Mouse (Mus musculus): Measurements from ENCODE around the gene Pik3r6. TPM values are rescaled to one million over a fixed set of nuclear protein-coding genes. Genes with fewer than 3 reads are reported as not detected.

Pik3r6 gene
- total RNA-seq, 4 experiments from 2014 or later: 1.5 to 6.2 (median 2.5) TPM

DNA sequence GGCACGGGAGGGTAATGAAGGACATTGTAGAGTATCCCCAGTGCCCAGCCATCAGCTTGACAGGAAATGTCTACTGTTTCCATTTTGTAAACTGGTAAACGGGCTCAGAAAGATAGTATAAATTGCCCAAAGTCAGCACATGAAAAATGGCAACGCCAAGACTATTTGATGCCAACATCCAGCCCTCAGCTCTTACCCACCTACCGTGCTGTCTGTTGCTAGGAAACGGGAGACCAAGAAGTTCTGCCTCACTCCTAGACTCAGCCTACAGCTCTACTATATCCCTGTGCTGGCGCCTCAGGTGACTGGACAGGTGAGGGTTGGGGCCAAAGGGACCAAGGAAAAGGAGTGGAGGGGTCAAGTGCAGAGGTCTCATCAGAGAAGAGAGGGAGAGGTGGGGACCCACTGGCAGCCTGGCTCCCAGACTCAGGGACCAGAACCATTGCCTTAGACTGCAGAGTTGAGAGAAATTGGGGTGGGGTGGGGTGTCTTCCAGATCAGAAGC, 31.2 kb downstream of the Pik3r6 start:
- DNase-seq (ENCODE audit: low spot score in 2 of 2): no peak

DNA sequence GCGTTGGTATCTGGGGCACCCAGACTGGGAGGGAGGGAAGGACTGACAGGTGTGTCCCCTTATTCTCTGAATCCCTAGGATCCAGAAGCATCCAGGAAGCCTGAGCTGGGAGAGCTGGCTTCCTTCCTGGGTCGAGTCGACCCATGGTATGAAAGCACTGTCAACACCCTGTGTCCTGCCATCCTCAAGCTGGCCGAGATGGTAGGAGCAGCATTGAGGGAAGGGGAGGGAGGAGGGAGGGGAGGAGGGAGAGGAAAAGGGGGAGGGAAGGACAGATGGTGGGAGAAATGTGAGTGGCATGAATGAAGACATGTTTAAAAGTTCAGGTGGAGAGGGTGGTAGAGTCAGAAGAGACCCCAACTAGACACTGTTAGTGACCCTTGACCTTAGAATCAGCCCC, 33.2 kb downstream of the Pik3r6 start:
- no peak for DNase-seq (ENCODE audit: low spot score in 2 of 2)

DNA sequence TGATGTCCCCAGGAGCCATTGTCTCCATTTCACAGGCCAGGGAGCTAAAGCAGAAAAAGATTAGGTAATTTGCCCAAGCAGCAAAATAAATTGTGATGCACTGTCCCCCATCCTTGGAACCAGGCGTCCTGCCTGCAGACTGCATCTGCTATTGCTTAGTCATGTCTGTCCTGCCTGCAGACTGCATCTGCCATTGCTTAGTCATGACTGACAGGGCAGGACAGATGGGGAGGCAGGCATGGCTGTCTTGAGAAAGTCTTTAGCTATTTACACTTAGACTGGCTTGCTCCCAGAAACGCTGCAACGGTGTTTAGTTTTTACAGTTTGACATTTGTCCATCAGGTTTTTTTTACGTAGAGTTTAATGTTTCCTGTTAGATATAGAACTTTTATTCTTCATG, 33.6 kb downstream of the Pik3r6 start:
- peak; percentile 62 to 64 for DNase-seq (ENCODE audit: low spot score in 2 of 2)

- DNase-seq (ENCODE audit: low spot score in 2 of 2): no peak
Measured at GRCm38 (mm10) chr11:68539621-68540020, 36.8 kb downstream of the Pik3r6 start.

GRCm38 (mm10) chr11:68544554-68544953, 41.7 kb downstream of the Pik3r6 start:
- DNase-seq (ENCODE audit: low spot score in 2 of 2): no peak

GRCm38 (mm10) chr11:68545172-68545571, 42.4 kb downstream of the Pik3r6 start:
- DNase-seq (ENCODE audit: low spot score in 2 of 2): no peak

- DNase-seq (ENCODE audit: low spot score in 2 of 2): no peak
Measured at GRCm38 (mm10) chr11:68545682-68546222, 42.9 kb downstream of the Pik3r6 start.

- no peak for DNase-seq (ENCODE audit: low spot score in 2 of 2)
Measured at GRCm38 (mm10) chr11:68547484-68547883, 44.7 kb downstream of the Pik3r6 start.

DNA sequence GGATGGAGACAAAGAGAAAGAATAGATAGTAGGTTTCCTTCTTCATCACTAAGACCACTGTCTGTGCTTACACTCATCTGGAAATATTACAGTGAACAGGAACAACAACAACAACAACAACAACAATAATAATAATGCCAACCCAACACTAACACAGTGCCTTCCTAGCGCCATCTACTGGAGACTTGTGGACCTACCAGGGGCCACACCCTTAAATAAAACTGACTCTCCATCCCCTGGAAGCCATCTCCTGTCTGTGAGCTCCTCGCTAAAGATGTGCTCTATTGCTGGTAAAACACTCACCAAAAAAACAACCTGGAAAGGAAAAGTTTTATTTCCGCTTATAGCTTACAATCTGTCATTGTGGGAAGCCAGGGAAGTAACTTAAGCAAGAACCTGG, 46.8 kb downstream of the Pik3r6 start:
- DNase-seq (ENCODE audit: low spot score in 2 of 2): no peak

- DNase-seq (ENCODE audit: low spot score in 2 of 2): no peak
Measured at GRCm38 (mm10) chr11:68550358-68550757, 47.5 kb downstream of the Pik3r6 start.

GRCm38 (mm10) chr11:68553981-68554471, 51.2 kb downstream of the Pik3r6 start:
- no peak for DNase-seq (ENCODE audit: low spot score in 2 of 2)

DNA sequence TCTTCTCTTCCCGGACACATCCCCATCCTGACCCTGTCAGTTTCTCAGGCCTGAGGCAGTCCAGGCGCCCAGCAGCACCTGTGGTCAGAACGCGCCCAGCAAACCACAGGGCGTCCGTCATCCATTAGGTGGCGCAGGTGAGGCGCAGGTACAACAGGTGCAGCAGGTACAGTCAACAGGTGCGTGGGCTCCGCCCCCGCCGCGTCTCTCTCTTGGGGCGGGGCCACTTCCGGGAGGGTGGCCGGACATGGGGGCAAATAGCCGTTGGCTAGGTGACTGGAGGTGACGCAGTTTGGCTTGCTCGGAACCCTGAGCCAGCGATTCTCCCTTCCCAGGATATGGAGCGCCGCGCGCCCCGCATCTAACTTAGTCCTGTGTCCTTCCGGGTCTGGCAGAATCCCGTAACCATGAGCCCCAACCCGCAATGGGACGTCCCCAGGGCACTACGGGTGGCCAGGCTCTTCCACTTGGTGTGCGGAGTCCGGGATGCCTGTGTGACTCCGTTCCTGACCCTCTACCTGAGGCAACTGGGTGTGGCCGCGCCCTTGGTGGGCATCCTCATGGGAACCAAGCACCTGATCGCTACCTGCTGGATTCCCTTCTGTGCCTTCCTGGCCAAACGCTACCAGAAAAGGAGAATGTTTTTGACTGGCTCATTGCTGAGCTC, 53.2 kb downstream of the Pik3r6 start, which contains the start of gene Mfsd6l:
TSS of gene Mfsd6l (plus strand) at position 269 of the 667 bp plus-strand sequence.
- DNase-seq (ENCODE audit: low spot score in 2 of 2): no peak

- DNase-seq (ENCODE audit: low spot score in 2 of 2): no peak
Measured at GRCm38 (mm10) chr11:68559546-68559945, 56.7 kb downstream of the Pik3r6 start.

DNA sequence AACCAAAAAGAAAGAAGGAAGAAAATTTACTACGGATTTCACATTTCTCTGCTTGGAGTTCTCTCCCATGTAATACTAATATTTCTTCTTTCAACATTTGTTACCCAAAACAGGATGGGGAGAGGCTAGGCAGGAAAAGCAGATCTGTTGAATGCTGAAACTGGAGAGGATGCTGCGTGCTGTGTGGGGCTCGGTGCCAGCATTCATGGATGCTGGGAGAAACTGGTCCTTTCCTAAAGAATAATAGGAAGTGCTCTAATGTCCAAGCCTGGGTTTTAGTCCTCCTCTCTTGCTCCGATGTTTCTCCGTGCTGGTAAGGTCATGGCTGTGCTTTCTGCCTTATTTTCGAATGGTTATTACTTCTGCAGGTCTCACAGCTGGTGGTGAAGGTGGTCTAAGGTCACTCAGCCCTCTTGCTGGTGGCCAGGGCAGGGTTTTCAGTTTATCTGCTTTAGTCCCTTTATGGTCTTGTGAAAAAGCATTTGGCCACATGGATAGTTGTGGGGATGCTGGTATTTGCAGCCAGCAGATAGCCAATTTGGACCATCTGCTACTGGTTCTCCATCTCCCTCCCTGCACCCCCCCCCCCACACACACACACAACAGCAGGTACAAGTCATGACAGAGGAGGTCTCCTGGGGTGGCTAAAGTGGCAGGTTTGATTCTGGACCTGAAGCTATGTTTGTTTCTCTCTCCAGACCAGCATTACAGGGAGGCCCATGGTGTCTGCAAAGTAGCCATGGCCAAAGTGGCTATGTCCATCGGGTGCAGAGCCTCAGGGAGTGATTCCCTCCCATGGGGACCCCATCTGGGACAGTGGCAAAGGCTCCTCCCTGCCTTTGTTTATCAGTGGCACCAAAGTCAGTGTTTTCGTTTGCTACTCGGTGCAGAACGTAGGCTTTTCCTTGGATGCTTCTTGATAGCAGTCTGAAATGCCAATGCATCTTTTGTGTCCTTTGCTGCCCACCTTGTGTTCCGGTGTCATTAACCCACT, 59.4 kb downstream of the Pik3r6 start:
- DNase-seq (ENCODE audit: low spot score in 2 of 2): no peak

- DNase-seq (ENCODE audit: low spot score in 2 of 2): no peak
Measured at GRCm38 (mm10) chr11:68564356-68565031, 61.7 kb downstream of the Pik3r6 start.

- no peak for DNase-seq (ENCODE audit: low spot score in 2 of 2)
Measured at GRCm38 (mm10) chr11:68565032-68565429, 62.2 kb downstream of the Pik3r6 start.

GRCm38 (mm10) chr11:68566447-68567059, 63.7 kb downstream of the Pik3r6 start:
- peak; percentile 67 to 89 for DNase-seq (ENCODE audit: low spot score in 2 of 2)

DNA sequence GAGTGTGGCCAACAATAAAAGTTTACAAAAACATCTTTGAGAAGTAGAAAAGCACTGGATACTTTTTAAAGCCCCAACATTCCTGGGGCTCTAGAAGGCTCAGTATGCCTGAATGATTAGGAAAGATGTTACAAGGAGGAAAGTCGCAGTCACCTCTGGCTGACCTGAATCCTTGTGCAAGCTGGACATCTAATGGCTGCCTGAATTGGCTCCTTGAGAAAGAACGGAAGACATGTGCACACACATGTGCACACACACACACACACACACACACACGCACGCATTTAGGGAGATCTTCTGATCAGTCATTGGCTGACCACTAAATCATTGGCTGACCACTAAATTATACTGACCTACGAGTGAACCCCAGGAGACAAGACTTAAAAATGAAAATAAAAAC, 68.0 kb downstream of the Pik3r6 start:
- DNase-seq (ENCODE audit: low spot score in 2 of 2): no peak

DNA sequence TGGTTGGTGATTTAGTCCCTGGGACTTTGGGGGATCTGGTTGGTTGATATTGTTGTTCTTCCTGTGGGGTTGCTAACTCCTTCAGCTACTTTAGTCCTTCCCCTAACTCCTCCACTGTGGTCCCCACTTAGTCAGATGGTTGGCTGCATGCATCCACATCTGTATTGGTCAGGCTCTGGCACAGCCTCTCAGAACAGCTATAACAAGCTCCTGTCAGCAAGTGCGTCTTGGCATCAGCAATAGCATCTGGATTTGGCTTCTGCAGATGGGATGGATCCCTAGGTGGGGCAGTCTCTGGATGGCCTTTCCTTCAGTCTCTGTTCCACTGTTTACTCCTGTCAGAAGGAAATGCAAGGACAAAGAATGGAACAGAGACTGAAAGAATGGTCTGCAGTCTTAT, 74.3 kb downstream of the Pik3r6 start:
- DNase-seq (ENCODE audit: low spot score in 2 of 2): no peak

DNA sequence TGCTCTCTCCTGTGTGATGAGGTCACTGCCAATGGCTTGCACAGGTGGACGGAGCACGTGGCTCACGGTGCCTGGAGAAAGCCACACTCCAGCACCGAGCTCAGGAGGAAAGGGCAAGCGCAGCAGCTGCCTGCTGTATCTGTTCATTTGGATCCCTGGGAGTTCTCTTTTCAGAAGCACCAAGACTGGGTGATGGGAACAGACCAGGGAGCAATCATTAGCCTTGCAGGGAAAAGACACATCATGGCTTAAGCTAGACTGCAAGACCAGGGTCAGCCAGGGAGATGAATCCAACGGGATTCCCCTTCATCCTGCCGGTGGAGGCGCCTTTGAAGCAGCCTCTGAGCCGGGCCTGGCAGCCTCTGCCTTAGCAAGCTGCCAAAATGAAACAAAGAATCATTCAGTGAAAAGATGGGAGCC, 76.7 kb downstream of the Pik3r6 start:
- peak; percentile 35 to 44 for DNase-seq (ENCODE audit: low spot score in 2 of 2)

DNA sequence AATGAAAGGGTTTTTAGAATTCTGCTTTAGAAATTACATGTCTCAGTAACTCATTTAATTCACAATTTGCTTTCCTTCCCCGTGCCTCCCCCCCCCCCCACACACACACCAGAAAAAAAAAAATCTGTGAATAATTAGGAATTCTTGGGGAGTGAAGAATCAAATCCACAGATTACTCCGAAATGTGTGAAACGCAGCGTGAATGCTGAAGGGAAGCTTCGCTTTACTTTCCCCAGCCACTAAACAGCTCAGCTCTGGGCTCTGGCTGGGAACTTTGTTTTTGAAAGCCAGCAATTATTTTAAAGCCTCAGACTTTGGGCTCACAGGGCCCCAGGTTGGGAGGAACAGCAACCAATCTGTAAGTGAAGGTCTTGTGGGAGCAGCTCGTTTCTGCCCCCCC, 77.7 kb downstream of the Pik3r6 start:
- no peak for DNase-seq (ENCODE audit: low spot score in 2 of 2)
